Mouse (Mus musculus) cerebellum, adult 9-11 months (tissue): ENCODE results near the gene Foxd1.

Source experiments
- DNase-seq: peaks from one replicate; pipeline ENCODE4 v3.0.0; 2022

The Foxd1 gene

DNA sequence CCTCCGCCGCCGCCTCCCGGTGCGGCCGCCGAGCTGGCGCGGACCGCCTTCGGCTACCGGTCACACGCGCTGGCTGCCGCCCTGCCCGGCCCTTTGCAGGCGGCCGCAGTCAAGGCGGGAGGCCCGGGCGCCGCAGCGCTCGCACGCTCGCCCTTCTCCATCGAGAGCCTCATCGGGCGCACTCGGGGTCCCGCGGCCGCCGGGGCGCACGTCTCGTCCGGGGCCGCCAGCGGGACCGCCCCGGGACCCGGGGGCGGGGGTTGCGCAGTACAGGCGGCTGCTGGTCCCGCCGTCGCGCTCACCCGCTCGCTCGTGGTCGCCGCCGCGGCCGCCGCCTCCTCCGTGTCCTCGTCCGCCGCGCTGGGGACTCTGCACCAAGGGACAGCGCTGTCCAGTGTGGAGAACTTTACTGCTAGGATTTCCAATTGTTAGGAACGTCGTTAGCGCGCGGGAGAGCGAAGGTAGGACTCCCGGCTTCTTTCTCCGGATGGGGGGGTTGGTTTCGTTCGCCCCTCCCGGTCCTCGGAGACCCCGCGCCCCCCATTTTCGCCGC, 1.6 kb downstream of the Foxd1 start:
- DNase-seq = no peak

DNA sequence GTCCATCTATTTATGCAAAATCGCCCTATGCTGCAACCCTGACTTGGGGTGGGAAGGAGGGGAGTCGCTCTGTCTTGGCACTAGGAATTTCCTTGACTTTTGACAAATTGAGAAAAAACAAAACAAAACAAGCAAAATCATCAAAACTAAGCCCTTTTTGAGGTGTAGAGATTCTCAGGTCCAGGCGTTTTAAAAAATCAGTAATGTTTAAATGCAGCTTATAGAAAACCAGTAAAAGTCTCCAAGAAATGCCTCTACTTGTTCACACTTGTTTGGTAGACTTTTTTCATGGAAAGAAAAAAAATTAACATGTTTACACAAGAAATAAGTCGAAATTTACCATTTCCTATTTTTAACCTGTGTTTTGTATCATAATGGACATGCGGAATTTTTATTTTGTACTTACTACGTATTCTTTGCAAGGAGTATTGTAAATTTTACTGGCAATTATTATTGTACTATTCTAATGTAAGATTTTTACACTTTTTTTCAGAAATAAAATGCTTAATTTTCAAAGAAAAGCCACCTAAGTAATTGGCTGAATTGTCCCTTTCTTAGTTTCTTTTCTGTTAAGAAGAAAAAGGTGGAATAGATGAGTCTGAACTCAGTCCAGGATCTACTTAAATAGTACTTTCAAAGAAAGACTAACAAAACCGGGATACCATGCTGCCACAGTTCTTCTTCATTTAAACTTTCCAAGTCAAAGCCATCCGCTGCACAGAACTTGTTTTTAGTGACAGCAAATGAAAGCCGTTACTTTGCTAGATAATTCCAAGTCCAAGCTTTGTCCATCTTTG, 2.3 kb downstream of the Foxd1 start:
- no peak for DNase-seq

DNA sequence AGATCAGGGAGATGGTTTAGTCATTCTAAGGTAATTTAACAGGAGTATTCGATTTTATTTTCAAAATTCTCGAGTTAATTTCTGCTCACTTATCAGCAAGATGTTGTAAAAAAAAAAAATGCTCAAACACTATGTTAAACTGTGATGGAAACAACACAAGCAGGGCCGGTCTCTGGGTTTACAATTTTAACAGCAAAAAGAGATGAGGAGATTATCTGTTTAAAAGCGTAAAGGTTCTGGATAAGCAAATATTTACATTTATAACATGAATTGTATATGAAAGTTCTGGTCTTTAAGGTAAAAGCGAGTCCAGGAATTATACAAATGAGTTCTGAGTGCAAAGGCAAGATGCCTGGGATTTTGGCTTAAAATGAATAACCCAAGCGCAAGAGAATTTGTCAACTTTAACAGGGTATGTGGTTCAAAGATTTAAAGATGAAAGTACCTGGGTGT, 3.0 kb downstream of the Foxd1 start:
- DNase-seq = no peak

- no peak for DNase-seq
Observed at GRCm38 (mm10) chr13:98357433-98358423, 3.7 kb downstream of the Foxd1 start.

- no peak for DNase-seq
Observed at GRCm38 (mm10) chr13:98358424-98359181, 4.6 kb downstream of the Foxd1 start.

GRCm38 (mm10) chr13:98359337-98359736, 5.3 kb downstream of the Foxd1 start:
- DNase-seq = no peak

DNA sequence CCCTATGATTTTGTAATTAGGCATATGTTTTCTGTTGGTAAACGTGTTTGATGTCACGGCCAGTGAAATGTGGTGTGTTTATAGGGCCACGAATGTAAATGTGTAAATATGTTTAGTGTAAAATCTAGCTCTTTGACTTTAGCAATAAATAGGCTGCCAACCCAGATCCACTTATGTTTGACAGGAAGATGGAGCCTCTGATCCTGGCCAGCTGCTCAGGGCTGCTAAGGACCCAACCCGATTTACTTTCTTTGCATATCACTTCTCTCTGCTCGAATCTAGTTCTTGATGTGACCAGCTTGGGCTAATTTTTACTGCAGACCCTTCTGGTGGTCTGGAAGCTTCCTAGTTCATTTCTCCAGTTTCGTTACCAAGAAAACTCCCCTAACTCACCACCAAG, 6.3 kb downstream of the Foxd1 start:
- DNase-seq = no peak

- DNase-seq = no peak
Observed at GRCm38 (mm10) chr13:98361161-98361560, 7.1 kb downstream of the Foxd1 start.

GRCm38 (mm10) chr13:98363046-98363445, 9.0 kb downstream of the Foxd1 start:
- DNase-seq = no peak

DNA sequence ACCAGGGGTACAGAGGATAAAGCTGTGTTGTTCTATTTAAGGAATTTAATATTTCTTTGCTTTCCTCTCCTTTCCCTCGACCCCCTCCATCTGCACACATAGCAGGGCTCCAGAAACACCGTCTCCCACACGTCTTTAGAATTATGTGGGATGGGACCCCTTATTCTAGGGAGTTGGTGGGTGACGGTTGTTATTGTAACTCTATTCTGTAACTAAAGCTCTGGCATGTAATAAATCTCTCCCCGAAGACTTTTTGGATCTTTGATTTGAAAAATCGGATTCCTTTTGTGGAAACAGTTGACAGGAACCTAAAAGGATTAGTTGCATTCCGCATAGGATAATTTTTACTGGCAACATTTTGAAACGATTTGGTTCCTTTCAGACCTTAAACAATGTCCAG, 11.0 kb downstream of the Foxd1 start:
- no peak for DNase-seq

- no peak for DNase-seq
Observed at GRCm38 (mm10) chr13:98365766-98366421, 11.9 kb downstream of the Foxd1 start.

GRCm38 (mm10) chr13:98366469-98367275, 12.6 kb downstream of the Foxd1 start:
- DNase-seq = no peak

DNA sequence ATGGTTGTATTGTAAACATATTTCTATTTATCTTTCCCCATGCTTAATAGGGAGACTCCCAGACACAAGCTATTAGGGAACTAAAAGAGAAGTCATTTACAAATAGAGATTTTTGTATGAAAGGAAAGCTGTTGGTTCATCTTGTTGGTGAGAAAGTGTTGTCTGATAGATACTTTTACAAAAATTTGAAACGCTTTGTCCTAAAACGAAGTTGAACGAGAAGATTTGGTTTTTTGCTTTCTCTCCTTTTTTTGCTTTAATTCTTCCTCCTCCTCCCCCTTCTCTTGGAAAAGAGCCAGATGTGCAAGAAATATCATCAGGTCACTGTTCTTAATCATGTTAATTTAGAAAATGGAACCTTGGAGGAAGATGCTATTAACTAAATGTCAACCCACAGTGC, 13.6 kb downstream of the Foxd1 start:
- no peak for DNase-seq

- DNase-seq = no peak
Observed at GRCm38 (mm10) chr13:98369046-98369445, 15.0 kb downstream of the Foxd1 start.

GRCm38 (mm10) chr13:98374560-98374959, 20.5 kb downstream of the Foxd1 start:
- no peak for DNase-seq

DNA sequence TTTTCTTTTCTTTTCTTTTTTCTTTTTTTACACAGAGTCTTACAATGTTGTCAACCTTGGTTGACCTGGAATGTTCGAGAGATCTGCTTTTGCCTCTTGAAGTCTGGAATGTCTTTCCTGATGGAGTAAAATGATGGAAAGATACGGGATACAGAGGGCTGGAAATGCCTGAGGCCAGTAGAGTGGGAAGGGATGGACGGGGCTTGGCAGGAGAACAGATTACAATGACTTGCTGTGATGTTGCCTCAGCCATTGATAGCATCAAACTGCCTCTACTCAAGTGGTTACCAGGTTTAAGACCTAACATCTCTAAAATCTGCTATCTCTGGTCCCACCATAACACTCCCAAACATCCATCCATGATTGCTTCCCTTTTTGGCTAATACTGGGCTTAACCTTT, 20.9 kb downstream of the Foxd1 start:
- no peak for DNase-seq

DNA sequence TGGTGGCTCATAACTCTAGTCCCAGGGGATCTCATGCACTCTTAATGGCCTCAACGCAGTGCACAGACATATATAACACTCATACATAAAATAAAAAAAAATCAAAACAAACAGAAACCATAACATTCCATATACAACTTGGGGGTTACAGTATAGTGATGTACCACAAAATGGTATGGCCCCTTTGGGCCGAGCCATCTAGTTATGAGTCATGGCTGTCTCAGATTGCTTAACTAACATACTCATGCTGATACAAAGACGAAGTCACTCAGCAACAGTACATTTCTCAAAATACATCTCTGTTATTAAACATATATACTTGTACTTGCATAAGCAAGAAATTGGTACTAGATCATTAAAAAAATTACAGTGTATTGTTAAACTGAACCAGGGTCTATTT, 23.7 kb downstream of the Foxd1 start:
- no peak for DNase-seq

GRCm38 (mm10) chr13:98382751-98383150, 28.7 kb downstream of the Foxd1 start:
- DNase-seq = no peak

- no peak for DNase-seq
Observed at GRCm38 (mm10) chr13:98383911-98384498, 30.0 kb downstream of the Foxd1 start.

DNA sequence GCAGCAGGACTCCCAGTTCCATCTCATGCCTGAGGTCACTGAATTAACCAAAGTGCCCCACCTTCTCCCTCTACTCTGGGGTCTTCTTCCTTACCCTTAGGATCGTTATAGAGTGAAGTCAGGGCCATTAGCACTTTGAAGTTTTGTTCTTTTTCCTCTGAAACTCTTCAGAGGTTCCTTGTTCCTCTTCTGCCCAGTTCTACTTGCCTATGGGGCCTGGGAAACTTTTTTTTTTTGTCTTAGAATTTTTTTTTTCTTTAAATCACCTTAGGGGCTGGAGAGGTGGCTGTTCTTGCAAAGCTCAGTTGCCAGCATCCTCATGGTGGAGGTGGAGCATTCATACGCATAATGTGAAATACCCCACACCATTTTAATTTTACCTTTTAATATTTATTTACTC, 31.8 kb downstream of the Foxd1 start:
- no peak for DNase-seq

GRCm38 (mm10) chr13:98389092-98389491, 35.0 kb downstream of the Foxd1 start:
- DNase-seq = no peak
